Mouse (Mus musculus): ENCODE results near the gene Olfr979. TPM values are rescaled to one million over a fixed set of nuclear protein-coding genes. Genes with fewer than 3 reads are reported as not detected.

Olfr979 gene
- not detected for total RNA-seq (2023)

DNA sequence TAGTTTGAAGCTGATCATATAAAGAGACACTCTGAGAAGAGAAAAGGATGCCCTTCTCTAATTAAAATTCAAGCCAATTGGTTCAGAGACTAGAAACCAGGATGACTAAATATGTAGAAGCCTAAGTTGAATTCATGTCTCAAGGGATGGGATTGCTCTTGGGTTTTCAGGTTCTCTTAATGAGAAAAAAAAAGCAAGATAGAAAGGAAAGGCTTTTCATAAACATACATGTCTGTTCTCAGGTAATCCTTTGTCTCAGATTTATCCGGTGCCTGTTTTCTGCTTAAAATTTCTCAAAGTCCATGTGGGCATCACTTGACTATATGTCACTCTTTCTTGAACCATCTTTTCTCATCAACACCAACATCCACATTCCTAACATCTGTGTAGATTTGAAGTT is at the start of gene Olfr979:
TSS of gene Olfr979 (minus strand) at position 101 of the 400 bp plus-strand sequence.

DNA sequence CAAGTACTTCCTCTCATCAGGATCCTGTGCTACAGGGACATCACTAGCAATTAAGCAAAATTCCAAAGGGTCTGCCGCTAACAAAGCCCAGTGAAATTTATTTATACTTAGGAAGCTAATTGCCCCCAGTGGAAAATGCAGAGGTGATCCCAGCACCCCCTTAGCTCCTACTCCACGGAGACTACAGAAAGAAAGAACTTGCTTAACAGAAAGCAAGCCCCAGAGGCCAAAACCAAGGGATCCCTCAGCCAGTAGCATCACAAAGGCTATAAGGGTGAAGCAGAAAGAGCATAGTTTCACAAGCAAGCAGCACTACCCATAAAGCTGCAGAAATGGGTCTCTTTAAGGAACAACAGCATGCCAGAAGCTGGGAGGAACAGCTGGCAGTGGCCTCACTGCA is 17.9 kb upstream of the Olfr979 start, which contains the start of gene Olfr981:
TSS of gene Olfr981 (plus strand) at position 301 of the 400 bp plus-strand sequence.

GRCm38 (mm10) chr9:40009482-40009881 is 6.2 kb upstream of the Olfr979 start, which contains the start of gene Olfr980:
Gene Olfr980, minus strand, starts transcription at chr9:40009582.

GRCm38 (mm10) chr9:39991813-39992212 is 11.5 kb downstream of the Olfr979 start, which contains the start of gene Olfr978:
Gene Olfr978, plus strand, starts transcription at chr9:39992113.

DNA sequence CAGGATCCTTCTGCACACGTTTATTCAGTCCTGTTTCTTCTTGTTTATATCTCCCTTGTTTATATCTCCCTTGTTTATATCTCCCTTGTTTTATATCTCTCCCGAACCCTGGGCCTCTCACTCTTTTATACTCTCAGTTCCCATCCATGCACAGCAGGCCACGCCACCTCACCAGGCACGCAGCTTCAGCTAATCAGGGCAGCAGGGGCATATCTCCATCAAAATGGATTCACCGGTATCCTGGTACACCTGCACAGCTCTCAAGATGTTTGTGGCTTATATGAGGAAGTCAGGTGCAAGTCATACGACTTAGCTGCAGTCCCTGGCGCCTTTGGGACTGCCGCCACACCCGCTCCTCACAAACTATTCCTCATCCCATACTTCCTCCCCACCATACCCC is 42.2 kb downstream of the Olfr979 start, which contains the start of gene Olfr976:
TSS of gene Olfr976 (minus strand) at position 101 of the 400 bp plus-strand sequence.

GRCm38 (mm10) chr9:39951946-39952345 is 51.3 kb downstream of the Olfr979 start, which contains the start of gene Olfr975:
Gene Olfr975, minus strand, starts transcription at chr9:39952046.

Other genes with a start within 250 kb of the Olfr979 start
- gene Olfr968, start 220.2 kb downstream of the Olfr979 start, total RNA-seq (2023), result not detected
- not detected for gene Olfr969, start 212.5 kb downstream of the Olfr979 start, total RNA-seq (2023)
- gene Olfr970, start 194.6 kb downstream of the Olfr979 start, total RNA-seq (2023), result not detected
- gene Olfr971, start 166.6 kb downstream of the Olfr979 start, total RNA-seq (2023), result not detected
- not detected for gene Olfr972, start 137.0 kb downstream of the Olfr979 start, total RNA-seq (2023)
- gene Olfr229, start 96.1 kb downstream of the Olfr979 start, total RNA-seq (2023), result not detected
- not detected for gene Olfr974, start 66.0 kb downstream of the Olfr979 start, total RNA-seq (2023)
- gene Olfr975, start 51.4 kb downstream of the Olfr979 start, total RNA-seq (2023), result not detected
- not detected for gene Olfr976, start 42.3 kb downstream of the Olfr979 start, total RNA-seq (2023)
- not detected for gene Olfr978, start 11.4 kb downstream of the Olfr979 start, total RNA-seq (2023)
- gene Olfr980, start 6.1 kb upstream of the Olfr979 start, total RNA-seq (2023), result not detected
- gene Olfr981, start 18.0 kb upstream of the Olfr979 start, total RNA-seq (2023), result not detected
- gene Olfr982, start 70.4 kb upstream of the Olfr979 start, total RNA-seq (2023), result not detected
- gene Olfr983, start 90.1 kb upstream of the Olfr979 start, total RNA-seq (2023), result not detected
- not detected for gene Olfr984, start 110.7 kb upstream of the Olfr979 start, total RNA-seq (2023)
- gene Olfr985, start 126.7 kb upstream of the Olfr979 start, total RNA-seq (2023), result not detected
- gene Tmem225, start 144.7 kb upstream of the Olfr979 start, total RNA-seq (2023), result not detected
- gene Olfr986, start 177.5 kb upstream of the Olfr979 start, total RNA-seq (2023), result not detected
- gene Zfp202, start 188.9 kb upstream of the Olfr979 start, total RNA-seq (2023), result 1.9 TPM